Mouse (Mus musculus) B cell, adult 2 months (primary cell): ENCODE results near the gene Cox19.
"Not testable (repeated sequence)": the region's sequence is repeated elsewhere in the genome, so short reads cannot be mapped to it uniquely, and the experiment has no call there.

Experiments
- DNase-seq, 2 experiments: peaks; one replicate each; pipeline ENCODE4 v3.0.0; 2022

The Cox19 gene

DNA sequence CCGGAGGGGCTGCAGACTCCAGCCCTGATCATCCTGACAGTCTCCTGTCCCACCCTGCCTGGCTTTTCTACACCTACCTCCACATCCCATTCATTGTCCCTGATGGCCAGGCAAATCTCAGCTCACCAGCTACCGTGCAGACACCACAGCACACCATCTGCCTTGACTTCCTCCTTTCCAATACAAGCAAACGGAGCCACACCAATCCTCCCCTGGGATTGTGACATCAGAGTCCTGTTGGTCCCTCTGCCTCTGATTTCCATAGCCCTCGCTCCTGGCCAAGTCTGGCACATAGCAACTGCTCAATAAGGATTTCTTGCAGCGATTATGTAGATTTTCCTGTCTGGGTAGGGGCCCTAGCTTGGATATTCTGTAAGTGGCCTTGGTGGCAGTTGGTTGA lies at the start of gene Cox19:
Gene Cox19 (minus strand): TSS at position 285 of the 400 bp plus-strand sequence.
- DNase-seq = no peak

DNA sequence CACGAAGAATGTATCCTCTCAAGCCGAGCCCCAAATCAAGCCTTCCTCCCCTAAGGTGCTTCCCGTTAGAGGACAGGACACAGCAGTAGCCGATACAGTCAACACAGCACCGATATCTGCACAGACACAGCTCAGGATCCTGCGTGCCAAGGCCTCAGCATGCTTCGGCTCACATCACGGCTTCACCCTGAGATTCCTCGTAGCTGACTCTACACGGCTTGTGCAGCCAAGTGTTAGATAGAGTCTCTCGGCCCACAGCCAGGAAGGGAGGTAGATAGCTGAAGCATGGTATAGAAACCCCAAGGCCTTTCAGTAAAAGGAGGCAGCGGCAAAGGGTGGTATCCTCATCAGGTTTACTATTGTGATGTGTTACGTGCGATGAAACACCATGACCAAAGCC lies 48.8 kb upstream of the Cox19 start:
- no peak for DNase-seq

DNA sequence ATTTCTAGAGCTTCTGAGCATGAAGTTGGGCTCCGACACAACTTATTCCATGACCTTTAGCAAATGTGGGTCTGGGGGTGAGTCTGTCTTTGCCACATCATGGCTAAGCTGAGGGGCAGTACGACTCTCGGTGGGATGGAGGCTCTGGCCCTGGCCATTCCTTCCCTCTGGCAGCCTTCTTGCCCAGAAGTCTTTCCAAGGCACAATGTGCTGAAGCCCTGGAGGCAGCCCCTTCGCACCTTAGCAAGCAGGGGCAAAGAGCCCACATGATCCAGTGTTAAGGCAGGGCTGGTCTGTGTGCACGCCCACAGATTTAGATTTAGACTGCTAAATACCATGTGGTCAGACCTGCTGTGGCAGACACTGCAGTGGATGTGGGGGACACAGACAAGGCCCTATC lies 47.6 kb upstream of the Cox19 start:
- DNase-seq = no peak

DNA sequence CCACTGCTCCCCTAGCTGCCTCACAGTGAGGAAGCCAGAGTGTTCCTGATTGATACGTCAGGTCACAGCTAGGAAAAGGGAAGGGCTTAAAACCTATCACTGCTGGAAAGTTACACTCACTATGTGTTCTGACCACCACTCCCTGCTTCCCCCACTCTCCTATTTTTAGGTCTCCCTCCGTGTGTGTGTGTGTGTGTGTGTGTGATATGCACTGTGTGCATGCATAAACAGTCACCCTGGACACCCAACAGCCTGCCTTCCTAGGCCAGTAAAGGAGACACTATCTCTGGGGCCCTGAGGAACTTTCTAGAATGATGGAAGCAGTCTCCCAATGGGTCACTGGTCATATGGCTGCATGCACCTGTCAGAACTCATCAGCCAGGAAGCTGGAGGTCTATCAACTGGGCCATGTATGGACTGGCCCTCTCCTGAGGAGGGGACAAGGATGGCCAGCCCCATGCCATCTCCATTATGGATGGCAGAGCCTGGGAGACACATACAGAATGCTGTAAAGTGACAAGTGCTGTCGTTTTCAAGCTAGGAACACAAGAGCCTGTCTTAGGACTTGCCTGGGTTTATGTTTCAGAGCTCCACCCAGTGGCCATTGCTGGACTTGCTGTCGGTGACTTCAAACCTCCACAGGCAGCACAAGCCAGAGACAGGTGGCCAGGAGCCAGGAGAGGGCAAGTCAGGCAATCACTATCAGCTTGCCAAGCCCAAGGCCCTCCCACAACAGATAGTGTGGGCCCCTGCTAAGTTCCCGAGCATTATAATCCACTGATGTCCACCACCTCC lies 46.9 kb upstream of the Cox19 start:
- peak; percentile 87 to 88 for DNase-seq

DNA sequence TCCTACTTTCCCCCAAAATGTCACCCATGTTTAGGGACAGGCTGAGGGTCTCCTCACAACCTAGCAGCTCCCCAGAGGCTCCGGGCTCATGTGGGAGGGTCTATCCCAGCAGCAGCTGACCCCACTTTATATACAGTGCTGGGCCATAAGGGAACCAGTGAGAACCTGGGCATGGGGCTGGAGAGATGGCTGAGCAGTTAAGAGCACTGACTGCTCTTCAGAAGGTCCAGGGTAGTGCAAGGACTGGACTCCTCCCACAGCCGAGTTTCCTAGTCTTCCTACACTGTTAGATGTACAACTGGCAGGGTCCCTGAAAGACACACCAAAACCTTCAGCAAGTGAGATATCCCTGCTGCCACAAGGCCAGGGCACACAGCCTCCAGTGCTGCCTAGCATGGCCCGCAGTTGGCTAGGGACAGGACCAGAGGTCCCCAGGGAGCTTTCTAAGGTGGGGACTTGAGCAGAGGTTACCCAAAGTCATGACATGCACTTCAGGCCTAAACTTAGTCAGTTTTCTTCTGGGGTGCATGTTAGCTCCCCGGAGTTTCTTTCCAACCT lies 46.2 kb upstream of the Cox19 start:
- DNase-seq = no peak

DNA sequence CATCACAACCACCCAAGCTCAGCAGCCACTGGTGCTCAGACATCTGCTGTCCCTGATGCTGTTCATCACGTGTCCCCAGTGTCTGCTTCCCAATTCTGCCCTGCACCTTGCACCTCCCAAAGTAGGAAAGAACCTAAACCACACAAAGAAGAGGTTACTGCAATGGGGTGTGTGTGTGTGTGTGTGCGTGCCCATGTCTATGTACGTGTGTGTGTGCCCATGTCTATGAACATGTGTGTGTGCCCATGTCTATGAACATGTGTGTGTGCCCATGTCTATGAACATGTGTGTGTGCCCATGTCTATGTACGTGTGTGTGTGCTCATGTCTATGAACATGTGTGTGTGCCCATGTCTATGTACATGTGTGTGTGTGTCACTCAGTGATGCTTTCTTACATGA lies 44.3 kb upstream of the Cox19 start:
- no peak for DNase-seq

DNA sequence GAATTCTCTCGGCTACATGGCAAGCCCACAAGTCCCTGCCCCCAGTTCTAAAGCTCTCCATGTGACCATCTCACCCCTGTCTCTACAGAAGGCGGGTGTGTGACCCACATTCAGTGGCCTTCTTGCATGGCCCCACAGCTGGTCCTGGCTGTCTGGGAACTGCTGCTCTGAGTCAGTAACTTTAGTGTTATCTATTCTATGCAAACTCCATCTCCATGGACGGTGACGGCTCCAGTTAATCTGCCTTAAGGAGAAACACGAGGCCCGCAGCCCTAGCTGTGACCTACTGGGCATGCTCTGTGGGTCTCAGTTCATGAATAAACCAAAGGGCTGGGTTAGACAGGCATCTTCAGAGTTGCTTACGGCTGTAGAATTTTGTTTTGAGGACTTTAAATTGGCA lies 43.2 kb upstream of the Cox19 start:
- DNase-seq = no peak

DNA sequence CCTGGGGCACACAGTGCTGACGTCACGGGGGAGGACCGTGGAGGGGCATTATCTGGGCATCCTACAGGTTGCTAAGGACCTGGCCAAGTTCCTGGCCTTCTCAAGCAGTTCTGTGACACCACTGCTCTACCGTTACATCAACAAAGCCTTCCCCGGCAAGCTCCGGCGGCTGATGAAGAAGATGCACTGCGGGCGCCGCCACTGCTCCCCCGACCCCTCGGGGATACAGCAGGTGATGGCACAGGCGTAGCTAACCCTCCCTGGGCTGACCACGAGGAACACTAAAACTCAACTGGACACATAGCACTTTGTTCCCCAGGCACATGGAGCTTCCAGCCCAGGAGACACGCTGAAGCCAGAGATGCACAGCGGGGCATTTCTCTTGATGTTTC lies 42.0 kb upstream of the Cox19 start:
- no peak for DNase-seq

DNA sequence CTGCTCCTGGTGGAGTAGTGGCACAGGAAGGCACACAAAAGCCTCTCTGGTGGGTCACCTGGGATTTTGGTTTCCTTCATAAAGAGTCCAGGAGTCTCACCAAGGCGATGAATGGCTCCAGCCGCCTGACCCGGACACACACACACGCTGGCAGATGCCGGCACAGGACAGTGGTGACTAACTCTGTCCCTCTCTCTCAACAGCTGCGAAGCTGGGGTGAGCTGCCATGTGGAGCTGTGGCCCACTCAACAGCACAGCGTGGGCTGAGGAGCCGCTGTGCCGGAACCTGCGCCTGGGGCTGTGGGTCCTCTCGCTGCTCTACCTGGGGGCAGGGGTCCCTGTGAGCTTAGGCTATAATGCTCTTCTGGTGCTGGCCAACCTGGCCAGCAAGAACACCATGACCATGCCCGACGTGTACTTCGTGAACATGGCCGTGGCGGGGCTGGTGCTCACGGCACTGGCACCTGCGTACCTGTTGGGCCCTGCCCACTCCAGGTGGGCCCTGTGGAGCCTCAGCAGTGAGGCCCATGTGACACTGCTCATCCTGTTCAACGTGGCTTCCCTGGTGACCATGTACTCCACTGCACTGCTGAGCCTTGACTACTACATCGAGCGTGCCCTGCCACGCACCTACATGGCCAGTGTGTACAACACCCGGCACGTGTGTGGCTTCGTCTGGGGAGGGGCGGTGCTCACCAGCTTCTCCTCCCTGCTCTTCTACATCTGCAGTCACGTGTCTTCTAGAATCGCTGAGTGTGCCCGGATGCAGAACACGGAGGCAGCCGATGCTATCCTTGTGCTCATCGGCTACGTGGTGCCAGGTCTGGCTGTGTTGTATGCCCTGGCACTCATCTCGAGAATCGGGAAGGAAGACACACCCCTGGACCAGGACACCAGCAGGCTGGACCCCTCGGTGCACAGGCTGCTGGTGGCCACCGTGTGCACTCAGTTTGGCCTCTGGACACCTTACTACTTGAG lies 41.3 kb upstream of the Cox19 start:
- no peak for DNase-seq

DNA sequence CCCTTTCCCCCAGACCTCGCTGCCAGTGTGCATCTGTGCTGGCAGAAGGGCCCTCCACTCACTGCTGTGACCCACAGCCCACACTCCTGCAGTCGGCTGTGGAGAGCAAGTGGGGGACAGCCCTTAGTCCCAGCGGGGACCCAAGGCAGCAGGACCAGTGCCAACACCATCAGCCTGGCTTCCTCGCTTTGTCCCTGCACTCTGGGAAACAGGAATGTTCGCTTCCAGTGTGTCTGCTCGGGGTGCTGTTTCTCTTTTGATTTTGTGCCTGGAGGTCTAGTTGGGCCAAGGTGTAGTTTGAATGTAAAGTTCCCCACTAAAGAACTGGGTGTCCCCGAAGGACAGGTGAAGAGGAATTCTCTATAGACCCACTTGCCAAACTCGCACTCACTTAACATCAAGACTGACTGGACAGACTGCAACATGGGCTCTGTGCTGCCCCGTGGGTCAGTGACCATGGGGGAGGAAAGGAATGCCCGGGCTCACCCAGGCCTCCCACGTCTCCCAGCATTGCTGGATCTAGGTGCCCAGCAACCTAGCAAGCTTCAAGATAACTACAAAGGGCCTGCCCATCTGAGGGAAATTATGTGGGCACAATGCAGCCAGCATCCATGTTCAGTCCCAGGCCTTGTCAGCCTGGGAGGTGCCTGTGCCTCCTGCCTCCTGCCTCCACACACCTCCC lies 40.2 kb upstream of the Cox19 start:
- no peak for DNase-seq

DNA sequence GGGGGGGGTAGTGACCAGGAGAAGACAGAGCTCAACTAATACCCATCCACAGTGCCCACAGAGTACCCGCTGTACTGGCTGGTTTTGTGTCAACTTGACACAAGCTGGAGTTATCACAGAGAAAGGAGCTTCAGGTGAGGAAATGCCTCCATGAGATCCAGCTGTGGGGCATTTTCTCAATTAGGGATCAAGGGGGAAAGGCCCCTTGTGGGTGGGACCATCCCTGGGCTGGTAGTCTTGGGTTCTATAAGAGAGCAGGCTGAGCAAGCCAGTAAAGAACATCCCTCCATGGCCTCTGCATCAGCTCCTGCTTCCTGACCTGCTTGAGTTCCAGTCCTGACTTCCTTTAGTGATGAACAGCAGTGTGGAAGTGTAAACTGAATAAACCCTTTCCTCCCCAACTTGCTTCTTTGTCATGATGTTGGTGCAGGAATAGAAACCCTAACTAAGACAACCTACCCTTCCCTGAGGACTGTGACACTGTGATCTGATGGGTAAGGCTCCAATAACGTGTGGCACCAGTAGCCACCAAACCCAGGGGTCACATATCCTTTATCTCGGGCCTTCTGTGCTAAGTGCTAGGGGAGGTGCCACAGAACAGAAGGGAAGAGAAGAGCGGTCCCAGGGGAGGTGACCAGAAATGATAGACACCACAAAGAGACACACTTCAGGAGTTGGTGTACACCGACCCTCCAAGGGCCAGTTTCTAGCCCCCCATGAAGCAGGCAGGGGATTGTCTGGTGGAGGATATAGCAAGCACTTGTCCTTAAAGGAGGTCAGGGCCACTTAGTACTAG lies 39.3 kb upstream of the Cox19 start:
- not testable (repeated sequence) for DNase-seq

DNA sequence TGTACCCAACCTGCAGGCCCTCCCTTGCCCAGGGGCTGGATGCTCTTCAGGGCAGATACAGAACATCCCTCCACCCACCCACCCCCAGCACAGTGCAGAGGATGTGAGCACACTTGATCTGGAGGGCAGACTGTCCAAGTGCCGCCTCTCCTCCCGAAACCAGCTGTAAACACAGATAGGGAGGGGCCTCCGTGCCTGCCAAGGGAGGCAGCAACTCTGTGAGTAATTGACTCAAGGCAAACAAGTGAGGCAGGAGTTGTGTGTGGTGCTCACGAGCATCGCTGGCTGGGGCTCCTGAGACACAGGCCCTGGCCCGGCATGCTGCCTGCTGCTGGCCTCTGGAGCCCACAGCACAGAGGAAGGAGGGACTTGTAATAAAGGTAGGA lies 38.5 kb upstream of the Cox19 start:
- no peak for DNase-seq

DNA sequence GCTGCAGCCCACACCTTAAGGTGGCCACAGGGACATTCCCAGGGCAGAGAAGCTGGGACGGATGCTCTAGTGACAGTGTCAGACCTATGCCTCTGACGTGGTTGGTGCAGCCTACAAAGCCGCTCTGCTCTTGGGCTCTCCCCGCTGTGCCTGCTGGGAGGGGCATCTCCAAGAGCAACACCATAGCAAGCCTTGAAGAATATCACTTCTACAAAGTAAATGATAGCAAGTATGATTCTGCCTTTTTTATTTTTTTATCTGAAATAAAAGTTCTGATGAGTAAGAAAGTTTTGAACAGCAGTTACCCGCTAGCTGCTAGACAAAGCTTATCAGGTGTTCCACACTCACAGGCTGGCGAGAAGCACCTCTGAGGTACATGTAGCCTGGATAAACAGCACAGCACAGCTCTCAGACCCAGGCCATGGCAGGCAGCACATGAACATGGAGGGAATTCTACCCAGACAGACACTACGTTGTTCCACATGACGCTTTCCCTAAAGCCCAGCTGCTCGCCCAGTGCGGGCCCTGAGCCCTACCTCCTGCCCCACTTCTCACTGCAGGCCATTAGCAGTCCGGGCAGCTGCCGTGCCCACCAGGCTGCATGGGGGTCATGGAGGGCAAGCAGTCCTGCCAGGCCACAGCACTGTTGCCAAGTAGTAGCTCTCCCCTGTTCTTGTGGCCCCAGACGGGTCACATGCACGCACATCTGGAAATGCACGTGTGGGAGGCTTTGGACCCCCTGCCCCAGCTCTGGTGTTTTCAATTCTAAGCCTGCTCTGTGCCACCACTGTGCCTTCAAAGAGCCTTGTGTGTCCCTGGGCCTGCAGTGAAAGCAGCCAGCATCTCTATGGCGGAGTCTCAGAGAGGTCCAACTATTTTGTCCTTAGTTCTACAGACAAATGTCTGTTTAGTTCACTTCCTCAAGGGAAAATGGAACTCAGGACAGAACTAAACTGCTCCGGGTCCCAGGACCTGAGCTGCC lies 37.8 kb upstream of the Cox19 start:
- no peak for DNase-seq

DNA sequence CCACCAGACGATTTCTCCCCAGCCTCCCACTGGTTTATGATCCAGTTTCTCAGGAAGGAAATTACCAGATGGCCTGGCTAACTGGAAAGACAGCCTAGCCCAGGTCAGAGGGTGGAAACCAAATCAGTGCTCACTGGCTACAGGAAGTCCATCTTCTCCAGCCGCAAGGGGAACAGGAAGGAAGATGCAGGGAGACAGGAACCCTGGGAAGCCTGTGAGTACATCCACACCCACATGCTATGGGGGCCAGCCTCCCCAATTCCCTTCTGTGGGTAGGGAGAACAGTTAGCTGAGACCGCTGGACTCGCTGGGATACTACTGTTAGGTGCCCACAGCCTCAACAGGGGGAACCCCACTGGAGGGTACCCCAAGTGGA lies 37.0 kb upstream of the Cox19 start:
- no peak for DNase-seq

DNA sequence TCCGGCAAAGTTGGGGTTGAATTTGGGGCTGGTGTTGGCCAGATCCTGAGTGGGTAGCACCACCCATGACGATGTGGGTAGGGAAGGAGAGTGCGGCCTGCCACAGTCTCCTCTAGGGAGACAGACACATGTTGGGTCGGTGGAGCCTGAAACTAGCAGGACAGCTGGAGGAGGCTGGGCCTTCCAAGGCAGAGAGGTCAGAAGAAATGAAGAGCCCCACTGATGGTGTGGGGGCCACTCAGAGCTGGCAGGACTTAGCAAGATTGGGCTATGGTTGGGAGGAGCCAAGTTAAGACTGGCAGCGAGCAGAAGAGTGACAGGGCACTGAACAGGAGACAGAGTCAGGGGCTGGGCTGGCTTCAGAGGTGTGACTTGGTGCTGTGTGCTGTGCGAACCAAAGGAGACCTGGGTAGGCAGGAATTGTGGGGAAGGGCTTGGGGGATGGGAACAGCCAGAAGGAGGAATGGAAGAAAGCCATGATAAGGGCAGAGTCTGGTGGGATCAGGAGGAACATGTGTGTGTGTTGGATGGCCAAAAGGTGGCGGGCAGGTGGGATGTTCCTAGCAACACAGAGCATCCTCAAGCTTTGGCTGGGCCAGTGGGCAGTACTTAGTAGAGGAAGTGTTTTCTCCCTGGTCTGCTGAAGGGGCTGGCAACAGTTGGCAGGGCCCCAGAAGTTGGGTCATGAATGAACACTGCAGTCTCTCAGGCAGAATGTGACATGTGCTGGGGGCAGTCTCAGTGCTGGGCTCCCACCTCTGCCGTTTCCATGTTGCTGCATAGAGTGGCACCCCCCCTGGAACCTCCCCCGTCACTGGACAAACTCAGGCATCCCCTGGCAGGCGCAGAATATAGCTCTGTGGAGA lies 36.3 kb upstream of the Cox19 start:
- DNase-seq = no peak

DNA sequence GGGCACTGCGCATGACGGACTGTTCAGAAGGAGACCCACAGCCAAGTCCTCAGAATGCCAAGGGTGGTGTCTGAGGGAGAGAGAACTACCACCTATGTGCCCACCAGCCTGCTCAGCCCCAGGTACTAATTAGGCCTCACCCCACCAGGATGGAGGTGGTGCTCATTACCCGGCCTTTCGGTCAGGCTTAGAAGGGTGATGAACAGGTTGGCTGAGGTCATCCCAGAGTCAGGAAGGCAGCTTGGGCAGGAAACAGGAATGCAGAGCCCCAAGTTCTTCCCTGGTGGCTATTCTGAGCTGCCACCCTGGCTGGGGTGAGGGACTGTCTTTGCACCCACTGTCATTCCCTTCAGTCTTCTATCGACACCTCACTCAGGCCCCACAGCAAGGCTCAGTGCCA lies 34.8 kb upstream of the Cox19 start:
- DNase-seq = no peak

DNA sequence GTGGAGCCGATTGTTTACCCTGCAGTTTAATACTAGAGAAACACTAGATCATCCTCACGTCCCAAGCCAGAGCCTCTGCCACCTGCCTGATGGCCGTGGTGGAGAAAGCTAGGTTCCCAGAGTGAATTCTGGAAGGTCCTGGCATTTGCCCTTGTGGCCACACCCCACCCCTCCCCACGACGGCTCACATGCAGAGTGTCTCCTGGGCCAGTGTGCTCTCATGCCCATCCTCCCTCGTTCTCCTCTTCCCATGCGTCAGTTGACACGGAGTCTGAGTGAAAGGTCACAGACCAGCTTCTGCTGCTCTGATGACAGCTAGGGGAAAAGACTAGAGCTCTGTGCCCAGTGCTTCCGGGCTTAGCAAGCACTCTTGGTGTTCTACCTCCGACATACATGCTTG lies 33.3 kb upstream of the Cox19 start:
- no peak for DNase-seq

DNA sequence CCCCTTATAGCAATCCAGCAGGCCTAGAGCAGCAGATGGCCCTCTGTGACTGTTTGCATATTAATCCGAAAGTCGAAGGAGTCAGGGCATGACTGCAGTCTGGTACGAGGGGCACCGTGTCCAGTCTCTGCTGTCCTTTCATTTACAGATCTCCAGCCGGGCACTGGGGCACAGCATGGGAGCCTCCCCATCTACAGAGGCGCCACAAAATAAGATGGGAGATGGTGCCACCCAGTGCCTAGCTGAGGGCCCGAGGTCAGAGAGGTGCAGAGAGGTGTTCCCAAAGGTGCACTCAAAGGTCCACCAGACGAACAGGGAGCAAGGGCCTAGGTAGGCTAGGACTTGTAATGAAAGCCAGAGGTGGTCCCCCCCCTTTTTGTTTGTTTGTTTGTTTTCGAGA lies 32.0 kb upstream of the Cox19 start:
- no peak for DNase-seq

DNA sequence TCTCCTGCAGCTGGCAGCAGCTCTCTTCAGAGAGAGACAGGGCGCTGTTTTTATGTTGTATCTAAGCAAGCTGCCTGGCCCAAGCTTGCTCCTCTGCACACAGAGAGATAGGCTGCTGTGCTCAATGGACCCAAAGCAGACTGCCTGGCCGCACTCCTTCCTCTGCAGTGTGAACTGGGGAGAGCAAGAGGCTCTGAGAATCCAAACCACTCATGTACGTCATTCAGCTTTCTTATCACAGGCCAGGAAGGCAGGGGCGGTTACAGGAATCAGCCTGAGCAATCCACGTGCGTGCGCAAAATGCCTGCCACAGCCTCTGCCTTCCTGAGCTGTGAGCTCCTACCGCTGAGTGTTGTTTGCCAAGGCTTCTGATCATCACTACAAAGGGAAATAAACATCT lies 31.5 kb upstream of the Cox19 start:
- DNase-seq = peak; percentile 45 to 46
